Mouse (Mus musculus) embryonic facial prominence, embryonic 14.5 days (tissue): ENCODE measurements at regions not wholly inside any gene's neighbourhood (a gene's known extent, or its start where the extent isn't known, plus 50 kb on each side); places are given as distances from the start of the nearest gene placed in this dataset.

ENCODE experiments used
- ATAC-seq: fragments of 200-750 bp; cut with Nextera tagmentation; 2 replicates; pipeline ENCODE4 v1.8.0; 2017; ENCODE audit warnings: low read depth, moderate number of reproducible peaks, moderate TSS enrichment
- DNase-seq: peaks from one replicate; pipeline ENCODE4 v3.0.0-alpha.2; 2015; ENCODE audit warnings: low spot score
- H3K27ac ChIP-seq: fragments of 300-500 bp; sonication (generic); replicated peaks from 2 replicates; pipeline ENCODE4 v1.5.1; 2014; ENCODE audit warnings: low read depth, mild to moderate bottlenecking, low read length, moderate library complexity
- H3K27me3 ChIP-seq: fragments of 300-500 bp; sonication (generic); replicated peaks from 2 replicates; pipeline ENCODE4 v1.6.1; 2014; ENCODE audit warnings: low read length; ENCODE audit not compliant: control insufficient read depth, insufficient read depth
- H3K36me3 ChIP-seq: fragments of 300-500 bp; sonication (generic); 2 replicates; pipeline ENCODE4 v1.6.1; 2014; ENCODE audit warnings: low read length, mixed read lengths; ENCODE audit not compliant: control insufficient read depth, insufficient read depth
- H3K4me1 ChIP-seq: fragments of 300-500 bp; sonication (generic); 2 replicates; pipeline ENCODE4 v1.6.1; 2014; ENCODE audit warnings: antibody characterized with exemption, low read length; ENCODE audit not compliant: control insufficient read depth, insufficient read depth
- H3K4me2 ChIP-seq: fragments of 300-500 bp; sonication (generic); 2 replicates; pipeline ENCODE4 v1.6.1; 2014; ENCODE audit warnings: low read depth, mild to moderate bottlenecking, low read length, moderate library complexity, mixed read lengths
- H3K4me3 ChIP-seq: fragments of 300-500 bp; sonication (generic); 2 replicates; pipeline ENCODE4 v1.5.1; 2014; ENCODE audit warnings: low read depth, mild to moderate bottlenecking, low read length
- H3K9ac ChIP-seq: fragments of 300-500 bp; sonication (generic); 2 replicates; pipeline ENCODE4 v1.6.1; 2014; ENCODE audit warnings: low read depth, mild to moderate bottlenecking, low read length, moderate library complexity, mixed read lengths
- H3K9me3 ChIP-seq: fragments of 300-500 bp; sonication (generic); 2 replicates; pipeline ENCODE4 v1.6.1; 2016; ENCODE audit warnings: low read length; ENCODE audit not compliant: control insufficient read depth
- WGBS: fragments of 180-500 bp; shearing (Covaris S2); extraction: QIAGEN DNeasy Blood & Tissue Kit; methylation state at CpG from one replicate; pipeline ENCODE4 v1.1.7; 2014; 5-methylcytosine and 5-hydroxymethylcytosine counted together

- Histone ChIP-seq H3K4me3 (no peak overlapping the region), H3K4me1 (peaks cover 39% of the 10 kb centered on the region), H3K9ac (no peak overlapping the region), H3K9me3 (no peaks in the 10 kb centered on the region), H3K36me3 (no peaks in the 10 kb centered on the region), H3K27me3 (no peaks in the 10 kb centered on the region), H3K4me2 (no peak overlapping the region), H3K27ac (no peak overlapping the region)
- DNase-seq, result no peak
- ATAC-seq, result no peak
- WGBS, result 87% methylated on average over 6 of the region's 6 CpGs
Observed at GRCm38 (mm10) chr5:73758534-73758933, 107.4 kb downstream of the Spata18 start.

- 88% methylated on average over 1 of the region's 1 CpGs for WGBS
- H3K4me1 ChIP-seq, result peaks cover 22% of the 10 kb centered on the region
- H3K27me3 ChIP-seq, result no peaks in the 10 kb centered on the region
- no peaks in the 10 kb centered on the region for H3K36me3 ChIP-seq
- no peaks in the 10 kb centered on the region for H3K9me3 ChIP-seq
- no peak overlapping the region for H3K9ac ChIP-seq
- H3K4me3 ChIP-seq, result no peak overlapping the region
- H3K4me2 ChIP-seq, result no peak overlapping the region
- no peak for DNase-seq
- no peak for ATAC-seq
- no peak overlapping the region; the same call in 1 of the 2 replicates for H3K27ac ChIP-seq
Observed at GRCm38 (mm10) chr5:73761236-73761635, 110.1 kb downstream of the Spata18 start.

- H3K27me3 ChIP-seq, result no peaks in the 10 kb centered on the region
- peak; percentile 90 for DNase-seq
- no peak overlapping the region for H3K9ac ChIP-seq
- no peaks in the 10 kb centered on the region for H3K9me3 ChIP-seq
- no peak overlapping the region for H3K4me3 ChIP-seq
- ATAC-seq, result peak; percentile 90
- no peak overlapping the region for H3K4me2 ChIP-seq
- H3K36me3 ChIP-seq, result no peaks in the 10 kb centered on the region
- peak overlapping the region; percentile 77 for H3K27ac ChIP-seq
- peaks cover 21% of the 10 kb centered on the region for H3K4me1 ChIP-seq
- WGBS, result 13% methylated on average over 8 of the region's 8 CpGs
Observed at GRCm38 (mm10) chr5:73761709-73762108, 110.5 kb downstream of the Spata18 start.

GRCm38 (mm10) chr5:73764226-73764625 is 113.0 kb downstream of the Spata18 start:
- H3K27ac ChIP-seq, result no peak overlapping the region
- ATAC-seq, result no peak
- H3K36me3 ChIP-seq, result no peaks in the 10 kb centered on the region
- peaks cover 20% of the 10 kb centered on the region for H3K4me1 ChIP-seq
- H3K4me2 ChIP-seq, result no peak overlapping the region
- H3K27me3 ChIP-seq, result no peaks in the 10 kb centered on the region
- H3K9me3 ChIP-seq, result no peaks in the 10 kb centered on the region
- H3K9ac ChIP-seq, result no peak overlapping the region
- DNase-seq, result no peak
- H3K4me3 ChIP-seq, result no peak overlapping the region
- WGBS, result 80% methylated on average over 1 of the region's 1 CpGs

- Histone ChIP-seq H3K9me3 (no peaks in the 10 kb centered on the region), H3K4me3 (no peak overlapping the region), H3K36me3 (no peaks in the 10 kb centered on the region), H3K9ac (no peak overlapping the region), H3K27me3 (no peaks in the 10 kb centered on the region), H3K27ac (no peak overlapping the region), H3K4me2 (no peak overlapping the region), H3K4me1 (peaks cover 16% of the 10 kb centered on the region)
- 90% methylated on average over 7 of the region's 7 CpGs for WGBS
- DNase-seq, result no peak
- ATAC-seq, result no peak
Observed at GRCm38 (mm10) chr5:73765466-73765865, 114.3 kb downstream of the Spata18 start.

GRCm38 (mm10) chr5:73768253-73768652 is 117.1 kb downstream of the Spata18 start:
- Histone ChIP-seq H3K4me2 (no peak overlapping the region), H3K27me3 (no peaks in the 10 kb centered on the region), H3K4me1 (peaks cover 6% of the 10 kb centered on the region; the same call in 1 of the 2 replicates), H3K4me3 (no peak overlapping the region), H3K9ac (no peak overlapping the region), H3K27ac (0 out of 2 replicates have a peak overlapping the region, but pooled peaks have one; percentile 15), H3K36me3 (no peaks in the 10 kb centered on the region), H3K9me3 (peaks cover 9% of the 10 kb centered on the region; the same call in 1 of the 2 replicates)
- WGBS, result 43% methylated on average over 3 of the region's 3 CpGs
- peak; percentile 39 for DNase-seq
- no peak for ATAC-seq

GRCm38 (mm10) chr5:73775775-73776548 is 124.8 kb downstream of the Spata18 start:
- Histone ChIP-seq H3K36me3 (no peaks in the 10 kb centered on the region), H3K4me2 (no peak overlapping the region), H3K27me3 (no peaks in the 10 kb centered on the region), H3K27ac (peak overlapping the region; percentile 39; the same call in 1 of the 2 replicates), H3K9me3 (peaks cover 9% of the 10 kb centered on the region; the same call in 1 of the 2 replicates), H3K4me3 (no peak overlapping the region), H3K9ac (no peak overlapping the region), H3K4me1 (no peaks in the 10 kb centered on the region)
- 79% methylated on average over 7 of the region's 7 CpGs for WGBS
- DNase-seq, result no peak
- no peak for ATAC-seq

GRCm38 (mm10) chr5:73777282-73777921 is 126.2 kb downstream of the Spata18 start:
- 72% methylated on average over 9 of the region's 9 CpGs for WGBS
- no peak overlapping the region for H3K4me3 ChIP-seq
- H3K9me3 ChIP-seq, result peaks cover 8% of the 10 kb centered on the region; the same call in 1 of the 2 replicates
- H3K4me2 ChIP-seq, result no peak overlapping the region
- no peak overlapping the region for H3K9ac ChIP-seq
- no peak overlapping the region for H3K27ac ChIP-seq
- DNase-seq (peak; percentile 78), ATAC-seq (peak; percentile 79; the same call in 1 of the 2 replicates)
- peaks cover 3% of the 10 kb centered on the region for H3K4me1 ChIP-seq
- H3K27me3 ChIP-seq, result no peaks in the 10 kb centered on the region
- no peaks in the 10 kb centered on the region for H3K36me3 ChIP-seq
